Comparison of ENCODE assay signal across 32 mouse cellular contexts in the genomic region with DNA sequence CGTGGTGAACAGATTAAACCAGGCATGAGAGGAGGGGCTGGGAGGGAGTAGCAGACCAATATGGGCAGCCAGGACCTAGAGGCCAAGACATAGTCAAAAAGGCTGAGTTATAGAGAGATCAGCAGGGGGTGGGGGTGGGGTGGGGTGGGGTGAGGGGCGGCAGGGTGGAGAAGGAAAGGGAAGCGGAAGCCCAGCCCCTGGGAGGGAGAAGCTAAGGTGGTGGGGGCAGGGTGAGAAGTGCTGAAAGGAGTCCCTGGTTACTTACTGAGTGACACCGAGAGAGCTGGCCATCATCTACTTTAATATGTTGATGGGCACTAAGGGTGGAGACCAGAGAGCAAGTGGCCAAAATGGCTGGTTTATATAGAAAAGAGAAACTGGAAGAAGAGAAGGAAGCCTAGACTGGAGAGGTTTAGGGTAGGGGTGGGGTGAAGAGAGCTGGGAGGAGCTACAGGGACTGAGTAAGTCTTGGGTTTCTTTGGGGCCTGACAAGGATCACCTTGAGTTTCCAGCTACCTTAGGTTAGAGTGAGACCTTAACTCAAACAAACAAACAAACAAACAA. TPM values are rescaled to one million over a fixed set of nuclear protein-coding genes. Genes with fewer than 3 reads are reported as not detected.
A peak's percentile ranks its signal among the peaks of the same experiment; 100 is the strongest.
DNase-seq lines count a peak whose midpoint lies in the region; ATAC-seq and TF ChIP-seq lines count a peak whose summit lies in the region.
"Had no signal": no experiment of that assay in that cellular context is flagged by ENCODE, and none has a peak within 500 bp of the region (broad histone marks: within the 10 kb centered on the region; RNA-seq: fewer than 3 reads in every experiment).

No protein-coding gene starts in this region.

- no peak overlapping the region for H3K4me3 ChIP-seq in heart, embryonic 12.5 days
- H3K4me3 ChIP-seq in ES-Bruce4 (ENCODE audit: low read depth, low read length), result no peak overlapping the region
- no peak overlapping the region for H3K4me3 ChIP-seq in liver, embryonic 12.5 days
- H3K4me3 ChIP-seq: embryonic facial prominence, embryonic 13.5 days; erythroblast, embryonic 14.5 days; forebrain, embryonic 12.5 days; forebrain, embryonic 15.5 days; heart, embryonic 13.5 days; hindbrain, embryonic 13.5 days had no signal

- TF ChIP-seq CTCF in ES-Bruce4 (IDR thresholded peaks at IDR 0.05; ENCODE audit: low read depth, low read length), result no peak

- H3K36me3 ChIP-seq in heart, embryonic 12.5 days, result no peaks in the 10 kb centered on the region
- H3K36me3 ChIP-seq in ES-Bruce4 (ENCODE audit: control insufficient read depth, insufficient read depth, low read length, poor library complexity, severe bottlenecking), result no peaks in the 10 kb centered on the region
- H3K36me3 ChIP-seq in liver, embryonic 12.5 days, result no peaks in the 10 kb centered on the region
- H3K36me3 ChIP-seq: embryonic facial prominence, embryonic 13.5 days; forebrain, embryonic 12.5 days; forebrain, embryonic 15.5 days; heart, embryonic 13.5 days; hindbrain, embryonic 13.5 days had no signal

- H3K9me3 ChIP-seq in heart, embryonic 12.5 days (replicated peaks), result no peaks in the 10 kb centered on the region
- peaks cover 7% of the 10 kb centered on the region; the same call in 1 of the 2 replicates for H3K9me3 ChIP-seq in ES-Bruce4 (replicated peaks; ENCODE audit: control insufficient read depth, insufficient read depth, low read length, poor library complexity, severe bottlenecking)
- no peaks in the 10 kb centered on the region for H3K9me3 ChIP-seq in liver, embryonic 12.5 days (replicated peaks)
- H3K9me3 ChIP-seq: embryonic facial prominence, embryonic 13.5 days; forebrain, embryonic 12.5 days; forebrain, embryonic 15.5 days; heart, embryonic 13.5 days; hindbrain, embryonic 13.5 days had no signal

- peak; percentile 69; the same call in 1 of the 2 replicates for TF ChIP-seq EP300 in ES-Bruce4 (IDR thresholded peaks at IDR 0.05; ENCODE audit: insufficient read depth, low read depth, low read length)

- H3K4me2 ChIP-seq in heart, embryonic 12.5 days, result no peak overlapping the region
- H3K4me2 ChIP-seq in liver, embryonic 12.5 days, result no peak overlapping the region; the same call in 1 of the 2 replicates
- H3K4me2 ChIP-seq: embryonic facial prominence, embryonic 13.5 days; forebrain, embryonic 12.5 days; forebrain, embryonic 15.5 days; heart, embryonic 13.5 days; hindbrain, embryonic 13.5 days had no signal

- no peak overlapping the region for H3K27ac ChIP-seq in heart, embryonic 12.5 days (ENCODE audit: poor library complexity, severe bottlenecking)
- peak overlapping the region; percentile 67 for H3K27ac ChIP-seq in ES-Bruce4 (ENCODE audit: insufficient read depth, low read length)
- no peak overlapping the region for H3K27ac ChIP-seq in liver, embryonic 12.5 days
- H3K27ac ChIP-seq: embryonic facial prominence, embryonic 13.5 days; forebrain, embryonic 12.5 days; forebrain, embryonic 15.5 days; heart, embryonic 13.5 days; hindbrain, embryonic 13.5 days had no signal

- H3K27me3 ChIP-seq in heart, embryonic 12.5 days (replicated peaks), result no peaks in the 10 kb centered on the region
- H3K27me3 ChIP-seq in ES-Bruce4 (ENCODE audit: control insufficient read depth, insufficient read depth, low read length, poor library complexity, severe bottlenecking), result no peaks in the 10 kb centered on the region
- no peaks in the 10 kb centered on the region for H3K27me3 ChIP-seq in liver, embryonic 12.5 days (replicated peaks)
- H3K27me3 ChIP-seq: CH12.LX; embryonic facial prominence, embryonic 13.5 days; forebrain, embryonic 15.5 days; heart, embryonic 13.5 days; hindbrain, embryonic 13.5 days had no signal

- 0 out of 2 replicates have a peak, but pooled peaks cover 5% of the 10 kb centered on the region for H3K4me1 ChIP-seq in heart, embryonic 12.5 days (replicated peaks)
- H3K4me1 ChIP-seq in ES-Bruce4 (ENCODE audit: control insufficient read depth, insufficient read depth, low read length), result peaks cover 9% of the 10 kb centered on the region
- peaks cover 9% of the 10 kb centered on the region for H3K4me1 ChIP-seq in liver, embryonic 12.5 days
- H3K4me1 ChIP-seq: embryonic facial prominence, embryonic 13.5 days; forebrain, embryonic 12.5 days; forebrain, embryonic 15.5 days; heart, embryonic 13.5 days; hindbrain, embryonic 13.5 days had no signal

- intact Hi-C loops in heart, postnatal 10 days (cut with DNase I), result no loop called here

- DNase-seq in heart, postnatal 10 days, result no peak
- DNase-seq in R1 (ENCODE audit: low read depth, low spot score), result peak; percentile 91
- no peak for DNase-seq in frontal cortex, postnatal 36 days (ENCODE audit: low spot score in 2 of 2)
- no peak for DNase-seq in kidney, postnatal 10 days
- DNase-seq: adrenal gland, postnatal 10 days; adrenal gland, postnatal 36 days; B cell, adult 2 months; cerebellum, adult 18-20 months; cerebellum, adult 9-10 months; cerebellum, postnatal 14 days; gastrocnemius, postnatal 10 days; gastrocnemius, postnatal 36 days; kidney, adult 18-20 months had no signal

- no peak for TF ChIP-seq POLR2A in ES-Bruce4 (IDR thresholded peaks at IDR 0.05; ENCODE audit: insufficient read depth, low read length)

- 0 out of 2 replicates have a peak, but pooled peaks have one; percentile 15 for ATAC-seq in heart, embryonic 12.5 days (ENCODE audit: insufficient number of reproducible peaks, low FRiP score)
- ATAC-seq in liver, embryonic 12.5 days, result peak; percentile 21; the same call in 1 of the 2 replicates
- ATAC-seq: forebrain, embryonic 15.5 days; hindbrain, embryonic 16.5 days; intestine, embryonic 16.5 days had no signal

- 50% methylated on average over 4 of the region's 4 CpGs for WGBS in heart, embryonic 12.5 days
- 21% methylated on average over 4 of the region's 4 CpGs for WGBS in liver, embryonic 12.5 days (ENCODE audit: insufficient replicate concordance)

- H3K9ac ChIP-seq in heart, embryonic 12.5 days, result no peak overlapping the region
- H3K9ac ChIP-seq in ES-Bruce4 (ENCODE audit: low read depth, poor library complexity, severe bottlenecking), result no peak overlapping the region
- no peak overlapping the region for H3K9ac ChIP-seq in liver, embryonic 12.5 days
- H3K9ac ChIP-seq: embryonic facial prominence, embryonic 13.5 days; forebrain, embryonic 12.5 days; forebrain, embryonic 15.5 days; heart, embryonic 13.5 days; hindbrain, embryonic 13.5 days had no signal

RNA-seq across cellular contexts. Expression of a gene that starts 20.2 kb away (rescaled TPM):
- polyA plus RNA-seq in heart, embryonic 12.5 days (2016; fragmentation: Nextera tagmentation; extraction: Ambion mirVana), result 35.7 and 41.3 TPM in 2 replicates
- total RNA-seq in heart, postnatal 10 days (2021), result 10 to 100 TPM; 14.4 to 20.5 TPM
- 22.0 and 27.9 TPM in 2 replicates for polyA plus RNA-seq in ES-Bruce4 (2011; ENCODE audit: insufficient read depth, insufficient read length, low read depth, missing spikeins)
- 2.4 and 3.2 TPM in 2 replicates for polyA plus RNA-seq in liver, embryonic 12.5 days (2016; fragmentation: Nextera tagmentation; extraction: Ambion mirVana)
- total RNA-seq: CH12.LX; granulocyte monocyte progenitor cell, adult 5-6 weeks; MEL had no signal
- polyA plus RNA-seq: erythroblast, embryonic 14.5 days had no signal

RNA-seq across cellular contexts. Expression of a gene that starts 31.4 kb away (rescaled TPM):
- 0.60 TPM in 1 of 2 replicates, not detected in the other for polyA plus RNA-seq in heart, embryonic 12.5 days (2016; fragmentation: Nextera tagmentation; extraction: Ambion mirVana)
- total RNA-seq in heart, postnatal 10 days (2021), result not detected
- polyA plus RNA-seq in ES-Bruce4 (2011; ENCODE audit: insufficient read depth, insufficient read length, low read depth, missing spikeins), result not detected in 2 replicates
- not detected in 2 replicates for polyA plus RNA-seq in liver, embryonic 12.5 days (2016; fragmentation: Nextera tagmentation; extraction: Ambion mirVana)
- total RNA-seq: adrenal gland, adult 18-20 months; adrenal gland, postnatal 10 days; adrenal gland, postnatal 36 days; CH12.LX; gastrocnemius, adult 18-20 months; gastrocnemius, postnatal 10 days; gastrocnemius, postnatal 36 days; granulocyte monocyte progenitor cell, adult 5-6 weeks; heart, postnatal 25 days; hematopoietic stem cell, adult 5-6 weeks; MEL had no signal
- polyA plus RNA-seq: erythroblast, embryonic 14.5 days; forebrain, embryonic 12.5 days; forebrain, embryonic 15.5 days; heart, embryonic 13.5 days; heart, embryonic 16.5 days; hindbrain, embryonic 13.5 days; hindbrain, embryonic 16.5 days had no signal
